Mouse (Mus musculus): ENCODE data around the gene Jam3.

Jam3 gene

GRCm38 (mm10) chr9:27154763-27155530 is at the start of gene Jam3:
TSS of gene Jam3 (minus strand) at chr9:27155421.
- ATAC-seq (ENCODE audit: insufficient number of reproducible peaks, low FRiP score, low TSS enrichment) = peak; percentile 97

GRCm38 (mm10) chr9:27204201-27204600 is 49.0 kb upstream of the Jam3 start:
- no peak for ATAC-seq (ENCODE audit: insufficient number of reproducible peaks, low FRiP score, low TSS enrichment)

GRCm38 (mm10) chr9:27203134-27203533 is 47.9 kb upstream of the Jam3 start:
- no peak for ATAC-seq (ENCODE audit: insufficient number of reproducible peaks, low FRiP score, low TSS enrichment)

GRCm38 (mm10) chr9:27201472-27202219 is 46.4 kb upstream of the Jam3 start:
- 0 out of 2 replicates have a peak, but pooled peaks have one; percentile 43 for ATAC-seq (ENCODE audit: insufficient number of reproducible peaks, low FRiP score, low TSS enrichment)

- ATAC-seq (ENCODE audit: insufficient number of reproducible peaks, low FRiP score, low TSS enrichment) = peak; percentile 70
Observed at GRCm38 (mm10) chr9:27193592-27194080, 38.4 kb upstream of the Jam3 start.

GRCm38 (mm10) chr9:27192761-27193591 is 37.8 kb upstream of the Jam3 start:
- ATAC-seq (ENCODE audit: insufficient number of reproducible peaks, low FRiP score, low TSS enrichment) = no peak

- peak; percentile 89 for ATAC-seq (ENCODE audit: insufficient number of reproducible peaks, low FRiP score, low TSS enrichment)
Observed at GRCm38 (mm10) chr9:27192001-27192760, 37.0 kb upstream of the Jam3 start.

- peak; percentile 19; the same call in 1 of the 2 replicates for ATAC-seq (ENCODE audit: insufficient number of reproducible peaks, low FRiP score, low TSS enrichment)
Observed at GRCm38 (mm10) chr9:27191501-27191981, 36.3 kb upstream of the Jam3 start.

GRCm38 (mm10) chr9:27190461-27190860 is 35.2 kb upstream of the Jam3 start:
- no peak for ATAC-seq (ENCODE audit: insufficient number of reproducible peaks, low FRiP score, low TSS enrichment)

GRCm38 (mm10) chr9:27189306-27189705 is 34.1 kb upstream of the Jam3 start:
- no peak for ATAC-seq (ENCODE audit: insufficient number of reproducible peaks, low FRiP score, low TSS enrichment)

- no peak for ATAC-seq (ENCODE audit: insufficient number of reproducible peaks, low FRiP score, low TSS enrichment)
Observed at GRCm38 (mm10) chr9:27188677-27189241, 33.5 kb upstream of the Jam3 start.

- ATAC-seq (ENCODE audit: insufficient number of reproducible peaks, low FRiP score, low TSS enrichment) = no peak
Observed at GRCm38 (mm10) chr9:27185820-27186219, 30.6 kb upstream of the Jam3 start.

GRCm38 (mm10) chr9:27182087-27182486 is 26.9 kb upstream of the Jam3 start:
- ATAC-seq (ENCODE audit: insufficient number of reproducible peaks, low FRiP score, low TSS enrichment) = no peak

- ATAC-seq (ENCODE audit: insufficient number of reproducible peaks, low FRiP score, low TSS enrichment) = peak; percentile 50; the same call in 1 of the 2 replicates
Observed at GRCm38 (mm10) chr9:27180492-27180891, 25.3 kb upstream of the Jam3 start.

- ATAC-seq (ENCODE audit: insufficient number of reproducible peaks, low FRiP score, low TSS enrichment) = no peak
Observed at GRCm38 (mm10) chr9:27178935-27179334, 23.7 kb upstream of the Jam3 start.

- peak; percentile 81 for ATAC-seq (ENCODE audit: insufficient number of reproducible peaks, low FRiP score, low TSS enrichment)
Observed at GRCm38 (mm10) chr9:27176154-27176553, 20.9 kb upstream of the Jam3 start.

- ATAC-seq (ENCODE audit: insufficient number of reproducible peaks, low FRiP score, low TSS enrichment) = no peak
Observed at GRCm38 (mm10) chr9:27175682-27176081, 20.5 kb upstream of the Jam3 start.

- ATAC-seq (ENCODE audit: insufficient number of reproducible peaks, low FRiP score, low TSS enrichment) = no peak
Observed at GRCm38 (mm10) chr9:27175241-27175640, 20.0 kb upstream of the Jam3 start.

- ATAC-seq (ENCODE audit: insufficient number of reproducible peaks, low FRiP score, low TSS enrichment) = no peak
Observed at GRCm38 (mm10) chr9:27174079-27174478, 18.9 kb upstream of the Jam3 start.

Measured in cerebellum, adult (tissue).